Mouse (Mus musculus) ES-Bruce4 (cell line): Measurements from ENCODE around the gene Sos1.

Source experiments
- EP300 ChIP-seq: IDR thresholded peaks from 2 replicates; pipeline ENCODE4 v1.6.1; 2011; ENCODE audit warnings: low read depth, low read length; ENCODE audit not compliant: insufficient read depth
- POLR2A ChIP-seq: IDR thresholded peaks from one replicate; pipeline ENCODE4 v1.8.1; 2011; ENCODE audit warnings: low read length; ENCODE audit not compliant: insufficient read depth

DNA sequence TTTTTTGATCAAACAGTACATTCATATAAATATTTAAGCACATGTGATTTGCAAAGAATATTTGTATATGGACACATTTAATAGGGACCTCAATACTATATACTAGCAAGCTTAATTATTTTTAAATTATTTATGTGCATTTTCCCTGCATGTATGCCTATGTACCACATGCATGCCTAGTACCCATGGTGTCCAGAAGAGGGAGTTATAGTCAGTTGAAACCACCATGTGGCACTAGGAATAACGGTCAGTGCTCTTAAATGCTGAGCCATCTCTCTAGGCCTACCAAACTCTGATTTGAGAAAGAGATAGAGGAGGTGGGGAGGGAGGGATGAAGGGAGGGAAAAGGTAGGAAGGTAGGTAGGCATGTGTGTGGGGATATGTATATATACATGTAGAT lies 69.1 kb downstream of the Sos1 start:
- no peak for TF ChIP-seq POLR2A
- no peak for TF ChIP-seq EP300
